Mouse (Mus musculus): ENCODE measurements around the gene Gm11168. TPM values are rescaled to one million over a fixed set of nuclear protein-coding genes. Genes with fewer than 3 reads are reported as not detected.
"Not testable (repeated sequence)": the region's sequence is repeated elsewhere in the genome, so short reads cannot be mapped to it uniquely, and the experiment has no call there.

Gm11168 gene
- polyA plus RNA-seq, 1 experiment from 2014 or later, result 0.36 TPM

GRCm38 (mm10) chr9:3012733-3013279 is 9.7 kb downstream of the Gm11168 start, which contains the start of gene Gm10721:
TSS of gene Gm10721 (plus strand) at chr9:3013140.
- DNase-seq (ENCODE audit: low spot score); H3K27ac ChIP-seq (ENCODE audit: low read length); H3K36me3 ChIP-seq (ENCODE audit: insufficient read depth, low read length); H3K4me1 ChIP-seq (ENCODE audit: insufficient read depth, low read depth, low read length); H3K9me3 ChIP-seq (ENCODE audit: low read length); H3K4me2 ChIP-seq (replicated peaks; ENCODE audit: low read depth, low read length); H3K4me3 ChIP-seq (ENCODE audit: low read depth, low read length); H3K27me3 ChIP-seq (replicated peaks; ENCODE audit: insufficient read depth, low read length); H3K9ac ChIP-seq (replicated peaks; ENCODE audit: low read depth): not testable (repeated sequence)
- WGBS, result no CpG with 5 or more reads among the region's 11 CpGs
- peak; percentile 43 for ATAC-seq

DNA sequence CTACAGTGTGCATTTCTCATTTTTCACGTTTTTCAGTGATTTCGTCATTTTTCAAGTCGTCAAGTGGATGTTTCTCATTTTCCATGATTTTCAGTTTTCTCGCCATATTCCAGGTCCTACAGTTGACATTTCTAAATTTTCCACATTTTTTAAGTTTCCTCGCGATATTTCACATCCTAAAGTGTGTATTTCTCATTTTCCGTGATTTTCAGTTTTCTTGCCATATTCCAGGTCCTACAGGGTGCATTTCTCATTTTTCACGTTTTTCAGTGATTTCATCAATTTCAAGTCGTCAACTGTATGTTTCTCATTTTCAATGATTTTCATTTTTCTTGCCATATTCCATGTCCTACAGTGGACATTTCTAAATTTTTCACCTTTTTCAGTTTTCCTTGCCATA is 12.2 kb downstream of the Gm11168 start, which contains the start of gene Gm10720:
Gm10720 (plus strand) TSS at position 301 of the 400 bp plus-strand sequence.
- H3K36me3 ChIP-seq (ENCODE audit: insufficient read depth, low read length); H3K4me2 ChIP-seq (replicated peaks; ENCODE audit: low read depth, low read length); ATAC-seq; DNase-seq (ENCODE audit: low spot score); H3K9ac ChIP-seq (replicated peaks; ENCODE audit: low read depth); H3K27me3 ChIP-seq (replicated peaks; ENCODE audit: insufficient read depth, low read length); H3K9me3 ChIP-seq (ENCODE audit: low read length); H3K4me3 ChIP-seq (ENCODE audit: low read depth, low read length); H3K27ac ChIP-seq (ENCODE audit: low read length); H3K4me1 ChIP-seq (ENCODE audit: insufficient read depth, low read depth, low read length): not testable (repeated sequence)
- WGBS, result 56% methylated on average over 4 of the region's 9 CpGs

DNA sequence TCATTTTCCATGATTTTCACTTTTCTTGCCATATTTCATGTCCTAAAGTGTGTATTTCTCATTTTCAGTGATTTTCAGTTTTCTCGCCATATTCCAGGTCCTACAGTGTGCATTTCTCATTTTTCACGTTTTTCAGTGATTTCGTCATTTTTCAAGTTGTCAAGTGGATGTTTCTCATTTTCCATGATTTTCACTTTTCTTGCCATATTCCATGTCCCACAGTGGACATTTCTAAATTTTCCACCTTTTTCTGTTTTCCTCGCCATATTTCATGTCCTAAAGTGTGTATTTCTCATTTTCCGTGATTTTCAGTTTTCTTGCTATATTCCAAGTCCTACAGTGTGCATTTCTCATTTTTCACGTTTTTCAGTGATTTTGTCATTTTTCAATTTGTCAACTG is 12.8 kb downstream of the Gm11168 start:
- WGBS, result 61% methylated on average over 5 of the region's 6 CpGs
- H3K27me3 ChIP-seq (replicated peaks; ENCODE audit: insufficient read depth, low read length); ATAC-seq: not testable (repeated sequence)

GRCm38 (mm10) chr9:3017108-3017507 is 14.0 kb downstream of the Gm11168 start, which contains the start of gene Gm10719:
TSS of gene Gm10719 (plus strand) at chr9:3017408.
- DNase-seq (ENCODE audit: low spot score); H3K4me2 ChIP-seq (replicated peaks; ENCODE audit: low read depth, low read length); H3K9me3 ChIP-seq (ENCODE audit: low read length); H3K4me3 ChIP-seq (ENCODE audit: low read depth, low read length); ATAC-seq; H3K9ac ChIP-seq (replicated peaks; ENCODE audit: low read depth); H3K27me3 ChIP-seq (replicated peaks; ENCODE audit: insufficient read depth, low read length); H3K36me3 ChIP-seq (ENCODE audit: insufficient read depth, low read length); H3K27ac ChIP-seq (ENCODE audit: low read length); H3K4me1 ChIP-seq (ENCODE audit: insufficient read depth, low read depth, low read length): not testable (repeated sequence)
- 100% methylated on average over 1 of the region's 9 CpGs for WGBS

More for the DNA sequence above, 12.8 kb downstream of the Gm11168 start:
- not testable (repeated sequence) for H3K4me3 ChIP-seq (ENCODE audit: low read depth, low read length); H3K9ac ChIP-seq (replicated peaks; ENCODE audit: low read depth); H3K27ac ChIP-seq (ENCODE audit: low read length); DNase-seq (ENCODE audit: low spot score); H3K9me3 ChIP-seq (ENCODE audit: low read length); H3K4me1 ChIP-seq (ENCODE audit: insufficient read depth, low read depth, low read length); H3K36me3 ChIP-seq (ENCODE audit: insufficient read depth, low read length); H3K4me2 ChIP-seq (replicated peaks; ENCODE audit: low read depth, low read length)

DNA sequence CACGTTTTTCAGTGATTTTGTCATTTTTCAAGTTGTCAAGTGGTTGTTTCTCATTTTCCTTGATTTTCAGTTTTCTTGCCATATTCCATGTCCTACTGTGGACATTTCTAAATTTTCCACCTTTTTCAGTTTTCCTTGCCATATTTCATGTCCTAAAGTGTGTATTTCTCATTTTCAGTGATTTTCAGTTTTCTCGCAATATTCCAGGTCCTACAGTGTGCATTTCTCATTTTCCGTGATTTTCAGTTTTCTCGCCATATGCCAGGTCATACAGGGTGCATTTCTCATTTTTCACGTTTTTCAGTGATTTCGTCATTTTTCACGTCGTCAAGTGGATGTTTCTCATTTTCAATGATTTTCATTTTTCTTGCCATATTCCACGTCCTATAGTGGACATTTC is 15.8 kb downstream of the Gm11168 start:
- H3K27me3 ChIP-seq (replicated peaks; ENCODE audit: insufficient read depth, low read length); H3K9ac ChIP-seq (replicated peaks; ENCODE audit: low read depth); DNase-seq (ENCODE audit: low spot score); H3K4me3 ChIP-seq (ENCODE audit: low read depth, low read length); H3K4me2 ChIP-seq (replicated peaks; ENCODE audit: low read depth, low read length); H3K36me3 ChIP-seq (ENCODE audit: insufficient read depth, low read length); H3K9me3 ChIP-seq (ENCODE audit: low read length); ATAC-seq; H3K4me1 ChIP-seq (ENCODE audit: insufficient read depth, low read depth, low read length); H3K27ac ChIP-seq (ENCODE audit: low read length): not testable (repeated sequence)
- WGBS, result 72% methylated on average over 9 of the region's 9 CpGs

- not testable (repeated sequence) for H3K4me2 ChIP-seq (replicated peaks; ENCODE audit: low read depth, low read length); H3K36me3 ChIP-seq (ENCODE audit: insufficient read depth, low read length); H3K9ac ChIP-seq (replicated peaks; ENCODE audit: low read depth); H3K27me3 ChIP-seq (replicated peaks; ENCODE audit: insufficient read depth, low read length); H3K27ac ChIP-seq (ENCODE audit: low read length); H3K9me3 ChIP-seq (ENCODE audit: low read length); H3K4me3 ChIP-seq (ENCODE audit: low read depth, low read length); DNase-seq (ENCODE audit: low spot score); H3K4me1 ChIP-seq (ENCODE audit: insufficient read depth, low read depth, low read length)
- ATAC-seq, result peak; percentile 50
- WGBS, result 77% methylated on average over 11 of the region's 19 CpGs
These were observed 16.9 kb downstream of the Gm11168 start for GRCm38 (mm10) chr9:3019835-3020727.

DNA sequence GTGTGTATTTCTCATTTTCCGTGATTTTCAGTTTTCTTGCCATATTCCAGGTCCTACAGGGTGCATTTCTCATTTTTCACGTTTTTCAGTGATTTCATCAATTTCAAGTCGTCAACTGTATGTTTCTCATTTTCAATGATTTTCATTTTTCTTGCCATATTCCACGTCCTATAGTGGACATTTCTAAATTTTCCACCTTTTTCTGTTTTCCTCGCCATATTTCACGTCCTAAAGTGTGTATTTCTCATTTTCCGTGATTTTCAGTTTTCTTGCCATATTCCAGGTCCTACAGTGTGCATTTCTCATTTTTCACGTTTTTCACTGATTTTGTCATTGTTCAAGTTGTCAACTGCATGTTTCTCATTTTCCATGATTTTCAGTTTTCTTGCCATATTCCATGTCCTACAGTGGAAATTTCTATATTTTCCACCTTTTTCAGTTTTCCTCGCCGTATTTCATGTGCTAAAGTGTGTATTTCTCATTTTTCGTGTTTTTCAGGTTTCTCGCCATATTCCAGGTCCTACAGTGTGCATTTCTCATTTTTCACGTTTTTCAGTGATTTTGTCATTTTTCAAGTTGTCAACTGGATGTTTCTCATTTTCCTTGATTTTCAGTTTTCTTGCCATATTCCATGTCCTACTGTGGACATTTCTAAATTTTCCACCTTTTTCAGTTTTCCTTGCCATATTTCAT is 19.3 kb downstream of the Gm11168 start:
- DNase-seq (ENCODE audit: low spot score), result peak; percentile 4
- not testable (repeated sequence) for ATAC-seq; H3K9ac ChIP-seq (replicated peaks; ENCODE audit: low read depth)

GRCm38 (mm10) chr9:3023312-3023984 is 20.3 kb downstream of the Gm11168 start, which contains the start of gene Gm10718:
TSS of gene Gm10718 (plus strand) at chr9:3023547.
- H3K4me2 ChIP-seq (replicated peaks; ENCODE audit: low read depth, low read length); H3K36me3 ChIP-seq (ENCODE audit: insufficient read depth, low read length); H3K4me1 ChIP-seq (ENCODE audit: insufficient read depth, low read depth, low read length); H3K27ac ChIP-seq (ENCODE audit: low read length); H3K9ac ChIP-seq (replicated peaks; ENCODE audit: low read depth); DNase-seq (ENCODE audit: low spot score); H3K27me3 ChIP-seq (replicated peaks; ENCODE audit: insufficient read depth, low read length); H3K9me3 ChIP-seq (ENCODE audit: low read length); H3K4me3 ChIP-seq (ENCODE audit: low read depth, low read length); ATAC-seq: not testable (repeated sequence)
- WGBS, result 73% methylated on average over 9 of the region's 13 CpGs

More for the DNA sequence above, 19.3 kb downstream of the Gm11168 start:
- H3K27ac ChIP-seq (ENCODE audit: low read length); H3K4me2 ChIP-seq (replicated peaks; ENCODE audit: low read depth, low read length); H3K36me3 ChIP-seq (ENCODE audit: insufficient read depth, low read length); H3K4me1 ChIP-seq (ENCODE audit: insufficient read depth, low read depth, low read length); H3K9me3 ChIP-seq (ENCODE audit: low read length); H3K4me3 ChIP-seq (ENCODE audit: low read depth, low read length); H3K27me3 ChIP-seq (replicated peaks; ENCODE audit: insufficient read depth, low read length): not testable (repeated sequence)
- 72% methylated on average over 9 of the region's 13 CpGs for WGBS
